Mouse (Mus musculus) embryonic facial prominence, embryonic 15.5 days (tissue): ENCODE results near the gene Pbdc1. TPM values are rescaled to one million over a fixed set of nuclear protein-coding genes. Genes with fewer than 3 reads are reported as not detected.
"Not testable (repeated sequence)": the region's sequence is repeated elsewhere in the genome, so short reads cannot be mapped to it uniquely, and the experiment has no call there.

Experiments used
- ATAC-seq: fragments of 200-750 bp; cut with Nextera tagmentation; 2 replicates; pipeline ENCODE4 v1.8.0; 2017; ENCODE audit warnings: low read depth, moderate TSS enrichment; ENCODE audit not compliant: insufficient number of reproducible peaks, low FRiP score, low TSS enrichment
- H3K27ac ChIP-seq: fragments of 300-500 bp; sonication (generic); replicated peaks from 2 replicates; pipeline ENCODE4 v1.5.1; 2015; ENCODE audit warnings: mild to moderate bottlenecking, inconsistent platforms
- H3K27me3 ChIP-seq: fragments of 300-500 bp; sonication (generic); 2 replicates; pipeline ENCODE4 v1.6.1; 2015; ENCODE audit warnings: inconsistent platforms
- H3K36me3 ChIP-seq: fragments of 300-500 bp; sonication (generic); 2 replicates; pipeline ENCODE4 v1.6.1; 2015; ENCODE audit warnings: mild to moderate bottlenecking, inconsistent platforms
- H3K4me1 ChIP-seq: fragments of 300-500 bp; sonication (generic); 2 replicates; pipeline ENCODE4 v1.6.1; 2015; ENCODE audit warnings: inconsistent platforms
- H3K4me2 ChIP-seq: fragments of 300-500 bp; sonication (generic); replicated peaks from 2 replicates; pipeline ENCODE4 v1.6.1; 2015; ENCODE audit warnings: mild to moderate bottlenecking, inconsistent platforms
- H3K4me3 ChIP-seq: fragments of 300-500 bp; sonication (generic); replicated peaks from 2 replicates; pipeline ENCODE4 v1.5.1; 2015; ENCODE audit warnings: mild to moderate bottlenecking, inconsistent platforms
- H3K9ac ChIP-seq: fragments of 300-500 bp; sonication (generic); 2 replicates; pipeline ENCODE4 v1.6.1; 2015; ENCODE audit warnings: inconsistent platforms
- H3K9me3 ChIP-seq: fragments of 300-500 bp; sonication (generic); replicated peaks from 2 replicates; pipeline ENCODE4 v1.6.1; 2016; ENCODE audit warnings: inconsistent platforms
- WGBS: fragments of 180-500 bp; shearing (Covaris S2); methylation state at CpG from one replicate; pipeline ENCODE4 v1.1.7; 2015; 5-methylcytosine and 5-hydroxymethylcytosine counted together
- polyA plus RNA-seq: library from polyadenylated mRNA; unstranded; fragments of >200 nt; fragmentation: Nextera tagmentation; extraction: Ambion mirVana; gene quantifications from 2 replicates; pipeline ENCODE4 v1.2.1, GENCODE M21; 2015

The Pbdc1 gene
- polyA plus RNA-seq = 56.1 and 59.6 TPM in 2 replicates

- WGBS = 4% methylated on average over 35 of the region's 35 CpGs
- no peaks in the 10 kb centered on the region for H3K36me3 ChIP-seq
- H3K9ac ChIP-seq = peak within 1 kb of the TSS; percentile 39
- peak; percentile 93 for ATAC-seq
- H3K4me2 ChIP-seq = peak within 1 kb of the TSS; percentile 60
- peak within 1 kb of the TSS; percentile 62 for H3K4me3 ChIP-seq
- no peaks in the 10 kb centered on the region for H3K9me3 ChIP-seq
- H3K4me1 ChIP-seq = no peaks in the 10 kb centered on the region
- no peaks in the 10 kb centered on the region for H3K27me3 ChIP-seq
- H3K27ac ChIP-seq = peak within 1 kb of the TSS; percentile 60; the same call in 1 of the 2 replicates
Measured at GRCm38 (mm10) chrX:105079615-105080092, at the start of gene Pbdc1. Gene Pbdc1 (plus strand): TSS chrX:105079756.

DNA sequence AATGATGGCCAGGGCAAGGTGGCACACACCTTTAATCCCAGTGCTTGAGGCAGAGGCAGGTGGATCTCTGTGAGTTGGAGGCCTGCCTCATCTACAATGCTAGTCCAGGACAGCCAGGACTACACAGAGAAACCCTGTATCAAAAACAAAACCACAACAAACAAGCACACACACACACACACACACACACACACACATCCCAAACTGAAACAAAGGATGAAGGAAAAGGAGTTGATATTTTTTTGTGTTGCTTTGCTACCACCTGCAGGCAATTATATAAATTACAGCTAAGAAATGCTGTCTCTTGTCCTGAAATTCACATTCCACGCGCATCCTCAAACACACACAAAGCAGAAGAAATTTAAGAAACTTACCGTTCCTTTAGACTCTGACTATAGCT, 41.9 kb upstream of the Pbdc1 start:
- no peaks in the 10 kb centered on the region for H3K9me3 ChIP-seq
- H3K4me3 ChIP-seq = no peak overlapping the region
- H3K36me3 ChIP-seq = peaks cover 4% of the 10 kb centered on the region; the same call in 1 of the 2 replicates
- no peak overlapping the region for H3K27ac ChIP-seq
- no peak for ATAC-seq
- no peaks in the 10 kb centered on the region for H3K27me3 ChIP-seq
- no peaks in the 10 kb centered on the region for H3K4me1 ChIP-seq
- WGBS = 59% methylated on average over 3 of the region's 3 CpGs
- H3K9ac ChIP-seq = no peak overlapping the region
- H3K4me2 ChIP-seq = no peak overlapping the region

DNA sequence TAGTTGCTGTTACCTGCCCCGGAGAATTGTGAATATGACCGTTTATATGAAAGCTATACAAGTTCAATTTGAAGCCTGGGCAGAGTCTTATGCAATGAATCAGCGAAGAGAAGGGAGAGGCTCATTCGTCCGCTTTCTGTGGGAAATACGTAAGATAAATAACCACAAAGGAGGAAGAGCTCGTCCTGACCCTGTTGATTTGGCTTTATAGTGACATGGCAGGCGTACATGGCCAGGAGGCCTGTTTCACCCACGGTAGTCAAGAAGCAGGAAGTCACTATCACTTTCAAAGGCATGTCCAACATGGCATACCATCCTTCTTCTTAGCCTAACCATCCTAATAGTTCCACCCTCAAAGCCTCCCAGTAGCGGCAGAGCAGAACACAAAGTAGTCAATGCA, 15.3 kb upstream of the Pbdc1 start:
- 88% methylated on average over 10 of the region's 10 CpGs for WGBS
- Histone ChIP-seq H3K27ac (no peak overlapping the region), H3K9ac (no peak overlapping the region), H3K9me3 (no peaks in the 10 kb centered on the region), H3K4me2 (no peak overlapping the region), H3K27me3 (no peaks in the 10 kb centered on the region), H3K4me1 (0 out of 2 replicates have a peak, but pooled peaks cover 4% of the 10 kb centered on the region), H3K36me3 (peaks cover 52% of the 10 kb centered on the region), H3K4me3 (no peak overlapping the region)
- ATAC-seq = no peak

GRCm38 (mm10) chrX:105064801-105065200, 14.8 kb upstream of the Pbdc1 start:
- WGBS = 88% methylated on average over 4 of the region's 4 CpGs
- 0 out of 2 replicates have a peak, but pooled peaks cover 4% of the 10 kb centered on the region for H3K4me1 ChIP-seq
- no peak overlapping the region for H3K4me2 ChIP-seq
- ATAC-seq = no peak
- H3K36me3 ChIP-seq = peaks cover 47% of the 10 kb centered on the region
- H3K27me3 ChIP-seq = no peaks in the 10 kb centered on the region
- H3K4me3 ChIP-seq = no peak overlapping the region
- H3K9ac ChIP-seq = no peak overlapping the region
- H3K27ac ChIP-seq = no peak overlapping the region
- H3K9me3 ChIP-seq = no peaks in the 10 kb centered on the region

- under 1% methylated on average over 31 of the region's 32 CpGs for WGBS
Measured at GRCm38 (mm10) chrX:105069671-105070503, 9.7 kb upstream of the Pbdc1 start.

GRCm38 (mm10) chrX:105079151-105079550, 405 bp upstream of the Pbdc1 start:
- no peak overlapping the region for H3K27ac ChIP-seq
- peak overlapping the region; percentile 60 for H3K4me2 ChIP-seq
- H3K4me3 ChIP-seq = peak overlapping the region; percentile 62
- H3K9ac ChIP-seq = peak overlapping the region; percentile 31; the same call in 1 of the 2 replicates
- 0 out of 2 replicates have a peak, but pooled peaks have one; percentile 7 for ATAC-seq
- H3K4me1 ChIP-seq = no peaks in the 10 kb centered on the region
- 3% methylated on average over 12 of the region's 12 CpGs for WGBS
- H3K27me3 ChIP-seq = no peaks in the 10 kb centered on the region
- H3K36me3 ChIP-seq = no peaks in the 10 kb centered on the region
- no peaks in the 10 kb centered on the region for H3K9me3 ChIP-seq

More at GRCm38 (mm10) chrX:105069671-105070503, 9.7 kb upstream of the Pbdc1 start:
- no peaks in the 10 kb centered on the region for H3K27me3 ChIP-seq
- peak overlapping the region; percentile 40; the same call in 1 of the 2 replicates for H3K9ac ChIP-seq
- H3K27ac ChIP-seq = peak overlapping the region; percentile 90
- 0 out of 2 replicates have a peak, but pooled peaks cover 4% of the 10 kb centered on the region for H3K4me1 ChIP-seq
- H3K9me3 ChIP-seq = no peaks in the 10 kb centered on the region
- peaks cover 16% of the 10 kb centered on the region for H3K36me3 ChIP-seq
- peak overlapping the region; percentile 48 for H3K4me2 ChIP-seq
- H3K4me3 ChIP-seq = peak overlapping the region; percentile 64
- ATAC-seq = peak; percentile 85

- no peak for ATAC-seq
- H3K9ac ChIP-seq = peak overlapping the region; percentile 39
- peak overlapping the region; percentile 60 for H3K4me2 ChIP-seq
- H3K27ac ChIP-seq = no peak overlapping the region
- H3K27me3 ChIP-seq = no peaks in the 10 kb centered on the region
- H3K36me3 ChIP-seq = no peaks in the 10 kb centered on the region
- H3K9me3 ChIP-seq = no peaks in the 10 kb centered on the region
- H3K4me1 ChIP-seq = no peaks in the 10 kb centered on the region
- H3K4me3 ChIP-seq = peak overlapping the region; percentile 62
- 9% methylated on average over 8 of the region's 8 CpGs for WGBS
Measured at GRCm38 (mm10) chrX:105080096-105080495, 540 bp downstream of the Pbdc1 start.

DNA sequence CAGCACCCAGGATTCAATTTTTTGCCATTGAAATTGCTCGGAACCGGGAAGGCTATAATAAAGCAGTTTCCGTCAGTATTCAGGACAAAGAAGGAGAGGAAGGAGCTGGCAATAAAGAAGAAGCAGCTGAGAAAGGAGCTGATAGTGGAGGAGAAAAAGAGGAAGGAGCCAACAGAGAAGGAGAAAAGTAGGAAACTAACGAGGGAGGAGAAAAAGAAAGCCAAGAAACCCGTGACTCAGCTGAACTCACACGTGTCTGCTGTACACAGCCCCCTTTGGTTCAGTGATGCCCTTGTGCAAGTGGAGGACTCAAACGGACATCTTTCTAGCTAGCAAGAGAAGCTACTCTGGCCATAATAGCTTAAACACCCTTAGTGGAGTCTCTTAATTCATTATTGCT, 3.5 kb downstream of the Pbdc1 start:
- not testable (repeated sequence) for ATAC-seq, H3K4me3 ChIP-seq, H3K27me3 ChIP-seq, H3K36me3 ChIP-seq, H3K4me1 ChIP-seq, H3K9me3 ChIP-seq, H3K27ac ChIP-seq, H3K9ac ChIP-seq, H3K4me2 ChIP-seq
- 86% methylated on average over 7 of the region's 7 CpGs for WGBS

DNA sequence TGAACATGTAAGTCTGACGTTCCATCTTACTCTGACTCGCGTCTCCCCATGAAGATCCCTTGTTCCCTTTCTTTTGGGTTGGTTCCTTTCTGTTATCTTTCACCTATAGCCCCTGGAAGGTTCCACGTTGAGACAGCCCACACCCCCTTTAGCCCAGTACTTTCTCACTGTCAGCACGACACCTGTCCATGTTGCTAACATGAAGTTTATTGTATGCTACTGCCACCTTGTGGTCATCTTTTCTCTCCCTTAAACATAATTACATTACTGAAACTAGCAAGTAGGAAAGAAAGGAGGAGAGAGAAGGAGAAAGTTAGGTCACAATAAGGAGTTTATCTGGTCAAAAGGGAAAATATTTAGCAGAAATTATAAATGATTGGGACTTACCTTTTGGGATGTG, 24.6 kb downstream of the Pbdc1 start:
- H3K27me3 ChIP-seq = no peaks in the 10 kb centered on the region
- no peak overlapping the region for H3K4me2 ChIP-seq
- H3K9ac ChIP-seq = no peak overlapping the region
- no peak overlapping the region for H3K4me3 ChIP-seq
- H3K4me1 ChIP-seq = no peaks in the 10 kb centered on the region
- no peak overlapping the region for H3K27ac ChIP-seq
- WGBS = 42% methylated on average over 5 of the region's 5 CpGs
- ATAC-seq = no peak
- H3K36me3 ChIP-seq = no peaks in the 10 kb centered on the region
- no peaks in the 10 kb centered on the region for H3K9me3 ChIP-seq

DNA sequence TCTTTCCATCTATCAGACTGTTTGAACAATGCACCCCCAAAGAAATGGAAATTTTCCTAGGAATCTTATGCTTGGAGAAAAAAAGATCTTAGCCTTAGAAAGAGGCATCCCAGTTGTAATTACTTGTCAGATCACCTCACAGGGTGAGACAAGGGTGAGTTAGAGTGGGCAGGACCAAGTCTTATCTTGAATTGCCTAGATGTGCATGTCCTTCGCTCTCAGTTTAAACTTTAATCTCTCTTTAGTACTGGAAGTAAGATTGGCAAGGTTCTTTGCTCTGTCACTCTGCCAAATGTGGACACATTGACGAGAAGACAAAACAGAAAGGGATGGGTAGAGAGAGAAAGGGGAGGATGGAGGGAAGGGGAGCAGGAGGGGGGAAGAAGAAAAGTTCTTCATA, 35.4 kb downstream of the Pbdc1 start:
- no peaks in the 10 kb centered on the region for H3K36me3 ChIP-seq
- ATAC-seq = no peak

GRCm38 (mm10) chrX:105120275-105121226, 41.0 kb downstream of the Pbdc1 start, which contains the start of gene Magee1:
Gene Magee1 (plus strand): TSS chrX:105120378.
- peak within 1 kb of the TSS; percentile 73 for H3K27ac ChIP-seq
- H3K4me3 ChIP-seq = peak within 1 kb of the TSS; percentile 58
- 14% methylated on average over 65 of the region's 65 CpGs for WGBS
- H3K4me1 ChIP-seq = no peaks in the 10 kb centered on the region
- ATAC-seq = peak; percentile 69
- H3K36me3 ChIP-seq = no peaks in the 10 kb centered on the region
- peak within 1 kb of the TSS; percentile 70 for H3K4me2 ChIP-seq
- H3K27me3 ChIP-seq = peaks cover 14% of the 10 kb centered on the region
- no peaks in the 10 kb centered on the region for H3K9me3 ChIP-seq
- H3K9ac ChIP-seq = peak within 1 kb of the TSS; percentile 59

More for the DNA sequence above, 35.4 kb downstream of the Pbdc1 start:
- H3K27me3 ChIP-seq = no peaks in the 10 kb centered on the region
- H3K4me3 ChIP-seq = no peak overlapping the region
- no peak overlapping the region for H3K9ac ChIP-seq
- no peak overlapping the region for H3K4me2 ChIP-seq
- WGBS = 72% methylated on average over 2 of the region's 2 CpGs
- H3K9me3 ChIP-seq = no peaks in the 10 kb centered on the region
- no peak overlapping the region for H3K27ac ChIP-seq
- no peaks in the 10 kb centered on the region for H3K4me1 ChIP-seq
